Mouse (Mus musculus) embryonic facial prominence, embryonic 12.5 days (tissue): Measurements from ENCODE around the gene Stx6. TPM values are rescaled to one million over a fixed set of nuclear protein-coding genes. Genes with fewer than 3 reads are reported as not detected.

Experiments
- ATAC-seq: fragments of 200-750 bp; cut with Nextera tagmentation; 2 replicates; pipeline ENCODE4 v1.8.0; 2017; ENCODE audit not compliant: insufficient number of reproducible peaks, insufficient read depth, low FRiP score, low TSS enrichment
- H3K27ac ChIP-seq: fragments of 300-500 bp; sonication (generic); 2 replicates; pipeline ENCODE4 v1.5.1; 2016; ENCODE audit warnings: mild to moderate bottlenecking
- H3K27me3 ChIP-seq: fragments of 300-500 bp; sonication (generic); 2 replicates; pipeline ENCODE4 v1.6.1; 2016; ENCODE audit warnings: mild to moderate bottlenecking, moderate library complexity
- H3K36me3 ChIP-seq: fragments of 300-500 bp; sonication (generic); 2 replicates; pipeline ENCODE4 v1.6.1; 2016; ENCODE audit warnings: mild to moderate bottlenecking
- H3K4me1 ChIP-seq: fragments of 300-500 bp; sonication (generic); 2 replicates; pipeline ENCODE4 v1.6.1; 2016
- H3K4me2 ChIP-seq: fragments of 300-500 bp; sonication (generic); replicated peaks from 2 replicates; pipeline ENCODE4 v1.6.1; 2016; ENCODE audit warnings: mild to moderate bottlenecking, moderate library complexity
- H3K4me3 ChIP-seq: fragments of 300-500 bp; sonication (generic); 2 replicates; pipeline ENCODE4 v1.5.1; 2016; ENCODE audit warnings: mild to moderate bottlenecking
- H3K9ac ChIP-seq: fragments of 300-500 bp; sonication (generic); 2 replicates; pipeline ENCODE4 v1.6.1; 2016; ENCODE audit warnings: mild to moderate bottlenecking, moderate library complexity
- H3K9me3 ChIP-seq: fragments of 300-500 bp; sonication (generic); 2 replicates; pipeline ENCODE4 v1.6.1; 2016; ENCODE audit warnings: mild to moderate bottlenecking, moderate library complexity
- WGBS: fragments of 180-500 bp; shearing (Covaris S2); methylation state at CpG from one replicate; pipeline ENCODE4 v1.1.7; 2016; 5-methylcytosine and 5-hydroxymethylcytosine counted together
- polyA plus RNA-seq: library from polyadenylated mRNA; unstranded; fragments of >200 nt; fragmentation: Nextera tagmentation; extraction: Ambion mirVana; gene quantifications from 2 replicates; pipeline ENCODE4 v1.2.1, GENCODE M21; 2016

Gene Stx6
- polyA plus RNA-seq = 109 and 113 TPM in 2 replicates

- ATAC-seq = peak; percentile 94
- H3K9me3 ChIP-seq = no peaks in the 10 kb centered on the region
- no peaks in the 10 kb centered on the region for H3K27me3 ChIP-seq
- peak within 1 kb of the TSS; percentile 72 for H3K4me2 ChIP-seq
- peak within 1 kb of the TSS; percentile 88 for H3K27ac ChIP-seq
- H3K36me3 ChIP-seq = no peaks in the 10 kb centered on the region
- peak within 1 kb of the TSS; percentile 86 for H3K9ac ChIP-seq
- H3K4me1 ChIP-seq = peaks cover 10% of the 10 kb centered on the region
- WGBS = under 1% methylated on average over 46 of the region's 48 CpGs
- peak within 1 kb of the TSS; percentile 94 for H3K4me3 ChIP-seq
Observed at GRCm38 (mm10) chr1:155158141-155158969, at the start of gene Stx6. Stx6 (plus strand) TSS chr1:155158715.

- no peaks in the 10 kb centered on the region for H3K27me3 ChIP-seq
- 16% methylated on average over 18 of the region's 18 CpGs for WGBS
- no peak overlapping the region; the same call in 1 of the 2 replicates for H3K4me3 ChIP-seq
- H3K27ac ChIP-seq = peak overlapping the region; percentile 52
- H3K4me2 ChIP-seq = peak overlapping the region; percentile 21
- H3K9me3 ChIP-seq = no peaks in the 10 kb centered on the region
- no peak overlapping the region; the same call in 1 of the 2 replicates for H3K9ac ChIP-seq
- H3K4me1 ChIP-seq = peaks cover 24% of the 10 kb centered on the region
- no peaks in the 10 kb centered on the region for H3K36me3 ChIP-seq
- ATAC-seq = no peak
Observed at GRCm38 (mm10) chr1:155109387-155110350, 48.8 kb upstream of the Stx6 start.

GRCm38 (mm10) chr1:155111491-155111890, 47.0 kb upstream of the Stx6 start:
- no peak overlapping the region for H3K27ac ChIP-seq
- H3K9ac ChIP-seq = no peak overlapping the region
- no peaks in the 10 kb centered on the region for H3K27me3 ChIP-seq
- H3K4me3 ChIP-seq = no peak overlapping the region
- no peaks in the 10 kb centered on the region for H3K36me3 ChIP-seq
- 23% methylated on average over 6 of the region's 6 CpGs for WGBS
- peaks cover 24% of the 10 kb centered on the region for H3K4me1 ChIP-seq
- no peaks in the 10 kb centered on the region for H3K9me3 ChIP-seq
- ATAC-seq = no peak
- no peak overlapping the region for H3K4me2 ChIP-seq

GRCm38 (mm10) chr1:155112118-155112517, 46.4 kb upstream of the Stx6 start:
- Histone ChIP-seq H3K4me1 (peaks cover 24% of the 10 kb centered on the region), H3K36me3 (no peaks in the 10 kb centered on the region), H3K4me3 (no peak overlapping the region), H3K4me2 (no peak overlapping the region), H3K27me3 (no peaks in the 10 kb centered on the region), H3K9me3 (no peaks in the 10 kb centered on the region), H3K27ac (no peak overlapping the region), H3K9ac (no peak overlapping the region)
- ATAC-seq = no peak
- WGBS = 58% methylated on average over 4 of the region's 4 CpGs

GRCm38 (mm10) chr1:155112875-155113274, 45.6 kb upstream of the Stx6 start:
- Histone ChIP-seq H3K9me3 (no peaks in the 10 kb centered on the region), H3K9ac (no peak overlapping the region), H3K4me1 (peaks cover 19% of the 10 kb centered on the region), H3K4me2 (no peak overlapping the region), H3K36me3 (no peaks in the 10 kb centered on the region), H3K27me3 (no peaks in the 10 kb centered on the region), H3K27ac (no peak overlapping the region), H3K4me3 (no peak overlapping the region)
- ATAC-seq = no peak
- WGBS = 85% methylated on average over 1 of the region's 1 CpGs

- Histone ChIP-seq H3K4me3 (no peak overlapping the region), H3K4me2 (no peak overlapping the region), H3K4me1 (peaks cover 9% of the 10 kb centered on the region), H3K36me3 (no peaks in the 10 kb centered on the region), H3K9me3 (no peaks in the 10 kb centered on the region), H3K9ac (no peak overlapping the region), H3K27me3 (no peaks in the 10 kb centered on the region), H3K27ac (no peak overlapping the region)
- ATAC-seq = no peak
- WGBS = 16% methylated on average over 3 of the region's 3 CpGs
Observed at GRCm38 (mm10) chr1:155113946-155114345, 44.6 kb upstream of the Stx6 start.

- no peak overlapping the region for H3K4me3 ChIP-seq
- H3K36me3 ChIP-seq = no peaks in the 10 kb centered on the region
- no peak overlapping the region for H3K4me2 ChIP-seq
- no peak for ATAC-seq
- H3K27ac ChIP-seq = no peak overlapping the region
- no peaks in the 10 kb centered on the region for H3K9me3 ChIP-seq
- H3K27me3 ChIP-seq = no peaks in the 10 kb centered on the region
- H3K9ac ChIP-seq = no peak overlapping the region
- 76% methylated on average over 1 of the region's 1 CpGs for WGBS
- no peaks in the 10 kb centered on the region for H3K4me1 ChIP-seq
Observed at GRCm38 (mm10) chr1:155119719-155120118, 38.8 kb upstream of the Stx6 start.

GRCm38 (mm10) chr1:155121977-155122939, 36.3 kb upstream of the Stx6 start:
- no peak overlapping the region for H3K27ac ChIP-seq
- no peaks in the 10 kb centered on the region for H3K9me3 ChIP-seq
- no peaks in the 10 kb centered on the region for H3K27me3 ChIP-seq
- ATAC-seq = no peak
- WGBS = 72% methylated on average over 21 of the region's 21 CpGs
- H3K4me3 ChIP-seq = no peak overlapping the region
- no peaks in the 10 kb centered on the region for H3K36me3 ChIP-seq
- no peak overlapping the region for H3K4me2 ChIP-seq
- H3K9ac ChIP-seq = no peak overlapping the region
- H3K4me1 ChIP-seq = 0 out of 2 replicates have a peak, but pooled peaks cover 5% of the 10 kb centered on the region

- Histone ChIP-seq H3K9me3 (no peaks in the 10 kb centered on the region), H3K36me3 (no peaks in the 10 kb centered on the region), H3K4me2 (no peak overlapping the region), H3K27ac (no peak overlapping the region), H3K9ac (no peak overlapping the region), H3K4me1 (0 out of 2 replicates have a peak, but pooled peaks cover 5% of the 10 kb centered on the region), H3K27me3 (no peaks in the 10 kb centered on the region), H3K4me3 (no peak overlapping the region)
- no peak for ATAC-seq
- 97% methylated on average over 5 of the region's 5 CpGs for WGBS
Observed at GRCm38 (mm10) chr1:155124397-155124796, 34.1 kb upstream of the Stx6 start.

GRCm38 (mm10) chr1:155126716-155127115, 31.8 kb upstream of the Stx6 start:
- Histone ChIP-seq H3K9me3 (no peaks in the 10 kb centered on the region), H3K4me3 (no peak overlapping the region), H3K4me1 (0 out of 2 replicates have a peak, but pooled peaks cover 5% of the 10 kb centered on the region), H3K36me3 (no peaks in the 10 kb centered on the region), H3K9ac (no peak overlapping the region), H3K27ac (no peak overlapping the region), H3K4me2 (no peak overlapping the region), H3K27me3 (no peaks in the 10 kb centered on the region)
- ATAC-seq = no peak
- whole genome bisulfite sequencing = 64% methylated on average over 5 of the region's 5 CpGs
